Mouse (Mus musculus): Measurements from ENCODE around the gene Sept9.

Gene Sept9

GRCm38 (mm10) chr11:117176900-117177299 lies 22.6 kb upstream of the Sept9 start:
- DNase-seq: no peak

- DNase-seq: peak; percentile 87
These were observed 22.0 kb upstream of the Sept9 start for GRCm38 (mm10) chr11:117177303-117177979.

GRCm38 (mm10) chr11:117179902-117180301 lies 19.6 kb upstream of the Sept9 start:
- DNase-seq: no peak

DNA sequence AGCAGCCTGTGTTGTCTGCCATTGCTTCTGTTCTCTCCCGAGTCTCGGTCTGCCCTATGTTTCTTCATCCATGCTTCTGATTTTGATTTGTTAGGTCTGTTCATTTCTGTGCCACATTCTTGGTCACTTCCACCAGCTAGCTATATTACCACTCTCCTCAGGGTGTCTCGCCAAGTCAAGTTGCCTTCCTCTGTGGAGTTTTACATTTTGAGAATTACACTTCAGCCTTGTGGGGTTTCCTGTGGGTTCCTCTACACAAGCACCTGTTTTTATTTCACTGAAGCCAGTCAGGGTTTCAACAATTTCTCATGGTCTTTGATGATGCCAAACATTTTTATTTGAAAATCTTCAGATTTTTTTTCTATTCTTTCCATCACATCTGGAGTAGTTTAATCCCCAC lies 16.7 kb upstream of the Sept9 start:
- no peak for DNase-seq

DNA sequence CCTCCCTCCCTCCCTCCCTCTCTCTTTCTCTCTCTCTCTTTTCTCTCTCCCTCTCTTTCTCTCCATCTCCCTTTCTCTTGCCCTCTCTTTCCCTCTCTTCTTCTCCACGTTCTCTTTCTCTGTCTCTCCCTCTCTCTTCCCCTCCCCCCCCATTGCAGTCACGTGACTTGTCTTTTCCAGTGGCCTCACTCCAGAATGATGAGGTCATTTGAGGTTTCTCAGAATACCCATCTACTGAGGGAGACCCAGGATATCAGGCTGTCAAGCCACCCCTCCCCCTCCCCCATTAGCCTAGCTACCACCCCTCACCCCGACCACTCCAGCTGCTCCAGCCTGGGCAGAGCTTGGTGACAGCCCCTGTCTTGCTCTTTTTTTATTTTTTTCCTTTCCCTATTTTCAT lies 16.2 kb upstream of the Sept9 start:
- DNase-seq: no peak

DNA sequence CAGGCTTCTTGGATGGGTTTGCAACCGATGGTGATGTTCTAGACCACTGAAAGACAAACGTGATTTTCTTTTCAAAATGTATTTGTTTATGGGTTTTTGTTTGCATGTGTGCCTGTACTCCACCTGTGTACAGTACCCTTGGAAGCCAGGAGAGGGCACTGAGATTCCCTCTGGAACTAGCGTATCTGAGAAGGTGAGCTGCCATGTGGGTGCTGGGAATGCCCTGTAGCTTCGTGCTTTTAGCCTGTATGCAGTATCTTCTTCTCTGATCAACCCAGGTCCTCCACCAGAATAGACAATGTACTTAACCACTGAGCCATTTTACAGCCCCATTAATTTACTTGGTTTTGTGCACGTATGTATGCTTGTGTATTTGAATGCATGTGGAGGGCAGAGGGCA lies 15.6 kb upstream of the Sept9 start:
- no peak for DNase-seq

DNA sequence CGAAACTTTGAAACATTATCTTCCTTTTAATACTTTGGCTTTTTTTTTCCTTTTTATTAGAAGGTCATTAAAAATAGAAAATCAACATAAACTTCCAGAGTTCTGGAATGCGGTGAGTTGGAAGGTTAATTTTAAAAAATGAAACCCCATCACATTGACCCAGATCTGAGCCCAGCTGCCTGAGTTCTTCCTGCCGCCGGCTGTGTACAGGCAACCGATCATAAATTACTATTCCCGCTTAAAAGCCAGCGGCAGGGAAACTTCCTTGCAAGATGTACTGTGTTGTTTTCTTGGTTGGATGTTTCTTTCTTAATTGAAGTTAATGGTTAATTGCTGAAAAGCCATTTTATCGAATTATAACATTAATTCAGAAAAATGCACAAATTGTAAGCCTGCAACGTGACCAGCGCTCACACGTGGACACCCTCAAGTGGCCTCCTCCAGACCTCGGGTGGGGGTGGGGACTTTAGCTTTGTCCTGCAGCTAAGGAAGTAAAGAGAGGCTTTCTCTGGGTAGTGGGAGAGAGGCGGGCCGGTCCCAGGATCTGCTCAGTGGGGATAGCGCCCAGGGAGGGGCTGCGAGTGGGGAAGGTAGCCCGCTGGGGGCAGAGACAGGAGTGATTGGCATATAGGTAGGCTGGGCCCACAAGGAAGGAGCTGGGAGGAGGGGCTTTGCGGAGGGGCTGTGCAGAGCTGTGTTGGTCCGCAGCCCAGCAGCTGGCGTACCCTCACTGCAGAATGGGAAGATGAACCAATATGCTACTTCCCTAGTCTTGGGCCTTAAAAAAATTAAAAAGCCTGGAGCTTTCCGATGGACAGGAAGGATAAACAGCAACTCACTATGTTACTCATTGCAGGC lies 14.2 kb upstream of the Sept9 start:
- DNase-seq: no peak

DNA sequence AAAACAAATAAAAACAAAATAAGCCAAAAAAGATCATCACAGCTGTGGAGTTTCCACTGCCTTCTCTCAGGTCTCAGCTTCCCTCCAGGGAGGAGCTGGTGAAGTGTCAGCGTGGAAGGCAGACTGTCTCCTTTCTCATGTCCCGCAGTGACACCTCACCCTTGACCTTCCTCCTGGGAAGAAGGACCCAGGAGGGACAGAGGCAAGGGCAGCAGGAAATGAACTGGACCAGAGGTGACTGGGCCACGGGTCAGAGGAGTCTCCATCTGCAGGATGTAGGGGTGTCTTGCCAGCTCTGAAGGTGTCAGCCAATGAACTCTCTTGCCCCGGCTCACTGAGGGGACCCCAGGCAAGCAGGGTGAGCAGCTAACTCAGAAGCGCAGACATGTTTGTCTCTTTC lies 7.9 kb upstream of the Sept9 start:
- DNase-seq: no peak

- no peak for DNase-seq
These were observed 5.0 kb upstream of the Sept9 start for GRCm38 (mm10) chr11:117194475-117194937.

DNA sequence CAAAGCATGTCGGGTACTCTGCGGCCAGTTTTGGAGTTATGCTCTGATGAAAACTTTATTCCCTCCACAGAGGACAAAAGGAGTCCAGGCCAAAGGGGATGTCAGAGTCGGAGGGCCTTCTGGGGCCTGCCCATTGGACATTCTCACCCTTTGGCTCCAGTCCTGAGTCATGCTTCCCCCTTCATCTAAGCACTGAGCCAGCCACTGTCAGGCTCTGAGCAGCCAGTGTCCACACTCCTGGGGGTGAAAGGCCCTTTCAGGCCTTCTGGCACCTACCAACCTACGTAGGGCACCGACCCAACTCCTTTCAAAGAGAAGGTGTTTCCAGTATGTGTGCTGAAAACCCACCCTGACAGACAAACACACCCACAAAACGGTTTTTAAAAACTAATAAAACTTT lies 3.8 kb upstream of the Sept9 start:
- DNase-seq: no peak

DNA sequence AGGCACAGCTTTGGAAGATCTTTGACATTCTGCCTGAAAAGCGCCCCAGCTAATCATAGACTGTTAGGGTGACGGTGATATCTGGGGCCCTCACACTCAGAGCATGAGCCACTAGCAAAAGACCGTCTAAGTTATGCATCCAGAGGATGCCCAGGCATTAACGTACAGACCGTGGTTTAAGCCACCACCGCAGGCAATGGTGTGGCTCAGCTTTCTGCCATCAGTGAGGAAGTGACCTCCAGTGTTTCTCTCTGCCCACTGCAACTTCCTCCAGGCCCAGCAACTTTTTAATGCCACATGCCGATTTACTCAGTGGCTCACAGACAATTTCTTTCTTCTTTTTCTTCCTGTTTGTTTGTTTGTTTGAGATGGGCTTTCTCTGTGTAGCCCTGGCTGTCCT lies 2.8 kb upstream of the Sept9 start:
- no peak for DNase-seq

GRCm38 (mm10) chr11:117198122-117198521 lies 1.3 kb upstream of the Sept9 start:
- DNase-seq: no peak

GRCm38 (mm10) chr11:117201846-117202245 lies 2.4 kb downstream of the Sept9 start:
- DNase-seq: no peak

DNA sequence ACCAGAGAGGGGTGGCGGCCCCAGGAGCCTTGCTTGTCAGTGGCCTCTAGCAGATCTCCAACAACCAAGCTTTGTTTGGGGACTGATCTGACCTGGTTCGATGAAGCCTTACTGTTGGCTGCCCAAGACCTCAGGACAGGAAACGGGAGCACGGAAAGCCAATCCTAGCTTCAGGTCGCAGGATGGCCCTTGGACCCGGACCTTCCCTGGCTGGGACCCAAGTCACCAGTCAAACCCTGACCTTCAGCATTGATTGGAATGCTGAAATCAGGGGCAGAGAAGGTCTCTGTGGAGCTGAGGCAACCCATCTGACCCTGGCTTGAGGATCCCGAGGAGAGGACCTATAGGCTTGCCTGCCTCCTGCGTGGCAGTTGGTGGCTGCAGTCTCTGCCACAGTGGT lies 5.1 kb downstream of the Sept9 start:
- DNase-seq: no peak

- no peak for DNase-seq
These were observed 5.6 kb downstream of the Sept9 start for GRCm38 (mm10) chr11:117205042-117205441.

GRCm38 (mm10) chr11:117205447-117205846 lies 6.0 kb downstream of the Sept9 start:
- DNase-seq: no peak

DNA sequence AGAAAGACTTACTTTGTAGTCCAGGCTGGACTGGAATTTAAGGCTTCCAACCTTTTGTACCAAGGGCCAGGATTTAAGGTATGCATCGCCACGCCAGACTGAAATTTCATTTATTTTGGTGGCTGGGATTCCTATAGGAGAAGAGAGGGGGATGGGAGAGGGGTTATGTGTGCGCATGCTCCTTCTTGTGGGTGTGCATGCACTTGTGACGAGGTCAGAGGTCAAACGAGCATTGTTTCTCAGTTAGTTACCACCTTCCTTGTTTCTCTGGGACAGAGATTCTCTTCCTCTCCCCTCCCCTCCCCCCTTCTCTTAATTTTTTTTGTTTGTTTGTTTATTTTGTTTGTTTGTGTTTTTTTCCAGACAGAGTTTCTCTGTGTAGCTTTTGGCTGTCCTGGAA lies 8.0 kb downstream of the Sept9 start:
- DNase-seq: no peak

DNA sequence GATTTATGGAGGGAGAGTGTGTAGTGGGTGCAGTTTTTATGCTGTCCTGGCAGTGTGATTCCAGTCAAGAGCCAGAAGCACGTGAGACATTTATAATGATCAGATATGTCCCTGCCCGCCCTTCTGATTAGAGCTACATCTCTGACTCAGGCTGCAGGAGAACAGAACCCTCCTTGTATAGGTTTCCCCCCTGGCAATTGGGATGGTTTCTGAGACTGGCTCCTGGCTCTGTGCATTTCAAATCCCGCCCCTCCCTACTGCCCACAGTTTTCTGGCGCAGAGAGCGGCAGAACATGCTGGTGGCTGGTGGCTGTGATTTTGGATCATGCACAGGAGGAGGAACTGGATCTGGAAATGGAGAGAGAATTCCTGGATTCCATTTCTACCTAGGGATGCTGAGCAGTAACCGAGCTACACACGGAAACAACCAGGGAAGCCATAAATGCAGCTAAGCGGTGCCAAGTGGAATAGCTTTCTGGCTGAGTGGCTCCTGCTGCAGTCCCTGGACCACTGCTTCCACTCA lies 8.8 kb downstream of the Sept9 start:
- DNase-seq: no peak

DNA sequence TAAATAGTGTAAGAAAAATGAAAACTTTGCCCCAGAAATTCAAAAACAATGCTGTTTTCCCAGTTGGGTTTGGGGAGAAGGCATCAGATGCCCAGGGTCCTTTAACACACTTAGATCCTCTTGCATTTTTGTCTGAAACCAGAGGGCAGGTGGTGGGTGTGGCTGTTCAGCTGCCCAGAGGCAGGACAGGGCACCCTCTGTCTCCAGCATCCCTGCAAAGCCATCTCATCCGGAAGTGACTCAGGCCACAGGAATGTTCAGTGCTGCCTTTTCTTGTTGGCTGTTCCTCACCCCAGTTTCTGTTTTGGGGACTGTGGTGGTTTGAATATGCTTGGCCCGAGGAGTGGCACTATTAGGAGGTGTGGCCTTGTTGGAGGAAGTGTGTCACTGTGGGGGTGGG lies 17.3 kb downstream of the Sept9 start:
- DNase-seq: no peak

DNA sequence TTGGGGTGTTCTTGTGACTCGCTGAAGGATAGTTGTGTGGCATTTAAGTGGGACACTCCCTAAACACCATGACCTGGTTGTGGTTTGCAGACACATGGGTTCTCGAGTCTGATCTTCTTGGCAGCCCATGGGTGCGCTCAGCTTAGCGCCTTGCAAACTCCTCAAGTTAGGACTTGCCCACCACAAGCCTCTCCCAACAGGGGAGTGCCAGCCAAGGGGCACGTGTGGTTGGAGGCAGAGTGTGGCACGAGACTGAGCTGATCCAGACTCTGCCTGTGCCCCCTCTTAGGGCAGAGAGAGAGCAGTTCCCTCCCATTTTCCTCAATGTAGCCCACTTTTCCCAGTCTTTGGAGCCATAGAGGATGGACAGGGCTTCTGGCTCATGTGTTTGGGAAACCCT lies 18.6 kb downstream of the Sept9 start:
- no peak for DNase-seq

GRCm38 (mm10) chr11:117218498-117218897 lies 19.0 kb downstream of the Sept9 start:
- no peak for DNase-seq

GRCm38 (mm10) chr11:117220777-117221176 lies 21.3 kb downstream of the Sept9 start:
- no peak for DNase-seq

DNA sequence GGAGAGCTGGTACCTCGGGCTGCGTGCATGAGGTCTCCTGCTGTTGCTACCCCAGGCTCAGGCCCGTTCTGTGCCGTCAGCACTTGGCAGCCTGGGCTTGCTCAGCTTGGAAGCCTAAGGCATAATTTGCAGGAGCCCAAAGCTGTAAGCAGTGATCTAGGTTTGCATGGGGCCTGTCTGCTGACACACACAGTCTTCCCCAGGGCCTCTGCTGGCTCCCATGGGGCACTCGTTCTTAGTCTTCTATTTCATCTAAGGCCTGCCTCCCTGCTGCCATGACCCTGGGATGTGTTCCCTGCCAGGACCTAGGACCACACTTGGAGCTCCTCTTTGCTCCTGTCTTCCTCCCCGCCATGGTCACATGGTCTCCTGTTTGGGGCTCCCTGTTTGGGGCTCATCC lies 21.7 kb downstream of the Sept9 start:
- no peak for DNase-seq

DNA sequence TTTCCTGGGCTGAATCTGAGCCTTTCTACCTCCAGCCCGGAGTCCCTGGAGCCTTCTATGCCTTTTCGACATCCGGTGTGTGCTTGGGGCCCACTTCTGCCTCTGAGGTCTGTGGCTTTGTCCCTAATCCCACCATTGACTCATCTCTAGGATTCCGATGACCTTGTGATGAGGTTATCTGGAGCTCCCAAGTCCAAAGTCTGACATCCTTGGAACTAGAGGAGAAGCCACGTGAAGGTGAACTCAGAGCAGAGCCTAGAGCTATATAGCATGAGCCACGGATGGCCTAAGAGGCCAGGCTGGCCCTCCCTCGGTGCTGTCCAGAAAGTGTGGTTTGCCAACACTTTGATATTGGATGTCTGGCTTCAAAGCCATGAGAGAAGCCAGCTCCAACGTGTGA lies 23.4 kb downstream of the Sept9 start:
- no peak for DNase-seq

Measured in thymus, postnatal 25 days (tissue).